Mouse (Mus musculus): ENCODE measurements around the gene Zfp523.

DNA sequence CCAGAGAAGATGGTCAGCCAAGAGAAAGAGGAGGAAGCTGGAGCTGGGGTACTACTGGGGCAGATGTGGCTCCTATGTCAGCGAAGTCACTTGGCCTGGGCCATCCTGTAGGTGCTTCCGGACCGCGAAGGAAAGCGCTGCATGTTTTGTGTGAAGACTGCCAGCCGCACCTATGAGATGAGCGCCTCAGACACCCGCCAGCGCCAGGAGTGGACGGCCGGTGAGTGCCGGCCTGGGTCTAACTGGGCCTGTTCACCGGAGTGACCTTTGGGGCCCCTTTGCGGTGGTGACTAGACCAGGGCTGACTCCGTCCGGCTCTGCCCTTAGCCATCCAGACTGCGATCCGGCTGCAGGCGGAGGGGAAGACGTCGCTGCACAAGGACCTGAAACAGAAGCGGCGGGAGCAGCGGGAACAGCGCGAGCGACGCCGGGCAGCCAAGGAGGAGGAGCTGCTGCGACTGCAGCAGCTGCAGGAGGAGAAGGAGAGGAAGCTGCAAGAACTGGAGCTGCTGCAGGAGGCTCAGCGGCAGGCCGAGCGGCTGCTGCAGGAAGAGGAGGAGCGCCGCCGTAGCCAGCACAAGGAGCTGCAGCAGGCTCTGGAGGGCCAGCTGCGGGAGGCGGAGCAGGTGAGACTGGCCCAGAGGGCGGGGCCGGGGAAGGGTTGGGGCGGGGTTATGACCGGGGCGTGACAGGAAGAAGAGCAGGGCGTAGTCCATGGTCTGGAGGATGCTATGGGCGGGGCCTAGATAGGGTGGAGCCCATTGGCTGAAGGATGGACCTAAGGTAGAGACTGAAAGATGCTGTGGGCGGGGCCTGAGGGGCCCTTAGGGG lies 46.8 kb downstream of the Zfp523 start:
- TF ChIP-seq NANOG (IDR thresholded peaks at IDR 0.05; ENCODE audit: borderline replicate concordance, low read length): no peak
- no peak for TF ChIP-seq CTCF (conservative IDR thresholded peaks at IDR 0.05; ENCODE audit: low read length)
- no peak for TF ChIP-seq POU5F1 (IDR thresholded peaks at IDR 0.05; ENCODE audit: borderline replicate concordance, low read length)

Measured in E14TG2a.4 (cell line).